Mouse (Mus musculus) lung, adult 2 months (tissue): ENCODE data around the gene Gria1. TPM values are rescaled to one million over a fixed set of nuclear protein-coding genes. Genes with fewer than 3 reads are reported as not detected.

Experiments
- DNase-seq: peaks from one replicate; pipeline ENCODE4 v3.0.0; 2022
- H3K4me1 ChIP-seq: fragments of 200-500 bp; 2 replicates; pipeline ENCODE4 v1.6.1; 2011; ENCODE audit warnings: low read length; ENCODE audit not compliant: control insufficient read depth, insufficient read depth
- H3K4me3 ChIP-seq: fragments of 200-500 bp; replicated peaks from 2 replicates; pipeline ENCODE3; 2011; ENCODE audit warnings: low read depth, mild to moderate bottlenecking, control low read depth, low read length; ENCODE audit errors: extremely low read depth
- CTCF ChIP-seq: fragments of 200-500 bp; IDR thresholded peaks from 2 replicates; pipeline ENCODE4 v1.5.1; 2011; ENCODE audit warnings: mild to moderate bottlenecking, low read length, control low read depth; ENCODE audit not compliant: insufficient read depth
- POLR2A ChIP-seq: fragments of 200-500 bp; IDR thresholded peaks from 2 replicates; pipeline ENCODE4 v1.6.1; 2011; ENCODE audit warnings: low read depth, mild to moderate bottlenecking, control low read depth, low read length, borderline replicate concordance; ENCODE audit errors: extremely low read depth
- WGBS: fragments of 180-500 bp; shearing (Covaris S2); methylation state at CpG from one replicate; pipeline ENCODE4 v1.1.7; 2018; 5-methylcytosine and 5-hydroxymethylcytosine counted together
- polyA plus RNA-seq: library from polyadenylated mRNA; depleted of rRNA; stranded (reverse); fragments of >200 nt; gene quantifications from 2 replicates; pipeline ENCODE4 v1.2.3, GENCODE M21; 2012

The Gria1 gene
- polyA plus RNA-seq, 1 experiment = 5.7 TPM

- peak overlapping the region; percentile 46 for H3K4me3 ChIP-seq
- DNase-seq = no peak
- no peak for TF ChIP-seq POLR2A
- 34% methylated on average over 13 of the region's 13 CpGs for WGBS
- H3K4me1 ChIP-seq = no peaks in the 10 kb centered on the region
Measured at GRCm38 (mm10) chr11:57012287-57012921, 1.2 kb downstream of the Gria1 start.

- TF ChIP-seq CTCF = no peak
- no peak for TF ChIP-seq POLR2A
- no peak overlapping the region for H3K4me3 ChIP-seq
- H3K4me1 ChIP-seq = no peaks in the 10 kb centered on the region
- WGBS = 47% methylated on average over 9 of the region's 9 CpGs
- DNase-seq = no peak
Measured at GRCm38 (mm10) chr11:57013464-57014190, 2.4 kb downstream of the Gria1 start.

- Histone ChIP-seq H3K4me1 (no peaks in the 10 kb centered on the region), H3K4me3 (no peak overlapping the region)
- WGBS = 27% methylated on average over 6 of the region's 6 CpGs
- TF ChIP-seq POLR2A = no peak
- TF ChIP-seq CTCF = no peak
- no peak for DNase-seq
Measured at GRCm38 (mm10) chr11:57014396-57014795, 3.2 kb downstream of the Gria1 start.

- TF ChIP-seq POLR2A = no peak
- no peak for TF ChIP-seq CTCF
- WGBS = 50% methylated on average over 4 of the region's 4 CpGs
- Histone ChIP-seq H3K4me3 (no peak overlapping the region), H3K4me1 (no peaks in the 10 kb centered on the region)
- no peak for DNase-seq
Measured at GRCm38 (mm10) chr11:57018536-57018935, 7.3 kb downstream of the Gria1 start.

GRCm38 (mm10) chr11:57022400-57022799 is 11.2 kb downstream of the Gria1 start:
- no peak for TF ChIP-seq POLR2A
- no peak for TF ChIP-seq CTCF
- DNase-seq = no peak
- Histone ChIP-seq H3K4me3 (no peak overlapping the region), H3K4me1 (no peaks in the 10 kb centered on the region)
- WGBS = 54% methylated on average over 4 of the region's 4 CpGs

GRCm38 (mm10) chr11:57030448-57030847 is 19.3 kb downstream of the Gria1 start:
- 68% methylated on average over 5 of the region's 5 CpGs for WGBS
- TF ChIP-seq CTCF (no peak), POLR2A (no peak)
- DNase-seq = no peak
- Histone ChIP-seq H3K4me1 (no peaks in the 10 kb centered on the region), H3K4me3 (no peak overlapping the region)

- no peaks in the 10 kb centered on the region for H3K4me1 ChIP-seq
- no peak overlapping the region for H3K4me3 ChIP-seq
- no peak for TF ChIP-seq CTCF
- TF ChIP-seq POLR2A = no peak
- WGBS = 53% methylated on average over 7 of the region's 7 CpGs
- DNase-seq = no peak
Measured at GRCm38 (mm10) chr11:57038807-57039206, 27.6 kb downstream of the Gria1 start.

- WGBS = 72% methylated on average over 8 of the region's 8 CpGs
- Histone ChIP-seq H3K4me1 (no peaks in the 10 kb centered on the region), H3K4me3 (no peak overlapping the region)
- DNase-seq = no peak
- TF ChIP-seq CTCF (no peak), POLR2A (no peak)
Measured at GRCm38 (mm10) chr11:57039306-57039705, 28.1 kb downstream of the Gria1 start.

- H3K4me3 ChIP-seq = no peak overlapping the region
- H3K4me1 ChIP-seq = no peaks in the 10 kb centered on the region
- TF ChIP-seq CTCF (no peak), POLR2A (no peak)
- WGBS = 74% methylated on average over 3 of the region's 3 CpGs
- no peak for DNase-seq
Measured at GRCm38 (mm10) chr11:57042057-57042456, 30.9 kb downstream of the Gria1 start.

GRCm38 (mm10) chr11:57044146-57044545 is 33.0 kb downstream of the Gria1 start:
- TF ChIP-seq CTCF (no peak), POLR2A (no peak)
- 70% methylated on average over 5 of the region's 5 CpGs for WGBS
- DNase-seq = no peak
- H3K4me1 ChIP-seq = no peaks in the 10 kb centered on the region
- no peak overlapping the region for H3K4me3 ChIP-seq
